Mouse (Mus musculus): ENCODE measurements at regions not wholly inside any gene's neighbourhood (a gene's known extent, or its start where the extent isn't known, plus 50 kb on each side); places are given as distances from the start of the nearest gene placed in this dataset.

GRCm38 (mm10) chr12:50967168-50967810 is 318.4 kb upstream of the Prkd1 start:
- no peak for TF ChIP-seq CTCF (IDR thresholded peaks at IDR 0.05; ENCODE audit: extremely low read depth, insufficient read depth, insufficient read length, insufficient replicate concordance)
- TF ChIP-seq POLR2A (IDR thresholded peaks at IDR 0.05; ENCODE audit: low read depth, low read length), result no peak

All from spleen, adult 2 months (tissue).